Mouse (Mus musculus): ENCODE results near the gene Gm14214.

- no peak for TF ChIP-seq MAX (IDR thresholded peaks at IDR 0.05; ENCODE audit: low read length)
- no peak for TF ChIP-seq SIN3A (IDR thresholded peaks at IDR 0.05; ENCODE audit: low read length)
- no peak for TF ChIP-seq CTCF (IDR thresholded peaks at IDR 0.05 in 2 of 3, conservative IDR thresholded peaks at IDR 0.05 in 1 of 3; ENCODE audit: control insufficient read depth in 1 of 3, insufficient read depth in 1 of 3, low read depth in 2 of 3, low read length in 3 of 3, poor library complexity in 1 of 3, severe bottlenecking in 1 of 3)
- TF ChIP-seq EP300 (IDR thresholded peaks at IDR 0.05; ENCODE audit: low read depth in 1 of 2, low read length in 2 of 2) = no peak
- no peak for TF ChIP-seq POLR2A (IDR thresholded peaks at IDR 0.05; ENCODE audit: control insufficient read depth in 1 of 2, insufficient read depth in 1 of 2, low read depth in 1 of 2, low read length in 2 of 2, poor library complexity in 1 of 2)
- no peak for TF ChIP-seq ZKSCAN1 (IDR thresholded peaks at IDR 0.05; ENCODE audit: low read depth, low read length)
- no peak for TF ChIP-seq ELF1 (IDR thresholded peaks at IDR 0.05; ENCODE audit: low read depth, low read length)
- no peak for TF ChIP-seq TAL1 (IDR thresholded peaks at IDR 0.05; ENCODE audit: low read length)
- no peak for TF ChIP-seq JUND (IDR thresholded peaks at IDR 0.05; ENCODE audit: low read depth, low read length)
- TF ChIP-seq MXI1 (IDR thresholded peaks at IDR 0.05; ENCODE audit: low read depth, low read length) = no peak
Measured at GRCm38 (mm10) chr2:154771604-154772003, 1.8 kb upstream of the Gm14214 start.
